Mouse (Mus musculus) bone marrow, adult 2 months (tissue): Measurements from ENCODE around the gene Timmdc1. TPM values are rescaled to one million over a fixed set of nuclear protein-coding genes. Genes with fewer than 3 reads are reported as not detected.

Experiments
- H3K27ac ChIP-seq: fragments of 200-500 bp; 2 replicates; pipeline ENCODE4 v1.5.1; 2012; ENCODE audit warnings: low read depth, mild to moderate bottlenecking, control low read depth, inconsistent platforms, low read length; ENCODE audit not compliant: control insufficient read depth, poor library complexity, insufficient read depth
- H3K4me1 ChIP-seq: fragments of 200-500 bp; 2 replicates; pipeline ENCODE4 v1.6.1; 2011; ENCODE audit warnings: low read length; ENCODE audit not compliant: control insufficient read depth, insufficient read depth
- H3K4me3 ChIP-seq: fragments of 200-500 bp; replicated peaks from 2 replicates; pipeline ENCODE3; 2011; ENCODE audit warnings: mild to moderate bottlenecking, low read depth, low read length, control low read depth; ENCODE audit not compliant: control insufficient read depth
- CTCF ChIP-seq: fragments of 200-500 bp; IDR thresholded peaks from 2 replicates; pipeline ENCODE4 v1.5.1; 2011; ENCODE audit warnings: low read length, control low read depth; ENCODE audit not compliant: control insufficient read depth, insufficient read depth
- POLR2A ChIP-seq: fragments of 200-500 bp; IDR thresholded peaks from 2 replicates; pipeline ENCODE4 v1.6.1; 2011; ENCODE audit warnings: low read depth, mild to moderate bottlenecking, control low read depth, low read length, borderline replicate concordance; ENCODE audit not compliant: control insufficient read depth
- WGBS: fragments of 180-500 bp; shearing (Covaris S2); methylation state at CpG from one replicate; pipeline ENCODE4 v1.1.7; 2018; 5-methylcytosine and 5-hydroxymethylcytosine counted together
- polyA plus RNA-seq: library from polyadenylated mRNA; stranded (reverse); fragments of >200 nt; gene quantifications from 2 replicates; pipeline ENCODE4 v1.2.4, GENCODE M21; 2011; ENCODE audit warnings: low replicate concordance; ENCODE audit not compliant: missing spikeins, insufficient read depth, insufficient read length

Gene Timmdc1
- polyA plus RNA-seq, 1 experiment = 9.8 TPM

DNA sequence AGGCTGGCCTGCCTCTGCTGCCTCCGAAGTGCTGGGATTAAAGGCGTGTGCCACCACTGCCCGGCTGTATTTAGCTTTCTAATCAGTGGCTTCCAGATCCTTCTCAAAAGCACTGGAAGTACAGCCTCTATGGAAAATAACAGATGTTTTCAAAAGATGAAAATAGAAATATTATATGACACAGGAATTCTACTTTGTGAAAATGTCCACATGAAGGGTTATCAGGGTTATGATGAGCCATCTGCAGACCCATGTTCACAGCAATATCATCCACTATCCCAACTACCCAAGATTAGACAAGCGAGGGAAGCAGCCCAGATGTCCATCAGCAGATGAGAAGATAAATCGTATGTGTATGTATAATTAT is 50.0 kb downstream of the Timmdc1 start:
- TF ChIP-seq CTCF (no peak), POLR2A (no peak)
- H3K4me1 ChIP-seq = peaks cover 3% of the 10 kb centered on the region; the same call in 1 of the 2 replicates
- no peak overlapping the region for H3K4me3 ChIP-seq
- H3K27ac ChIP-seq = no peak overlapping the region
- WGBS = 68% methylated on average over 5 of the region's 5 CpGs

- WGBS = 71% methylated on average over 11 of the region's 11 CpGs
- H3K4me1 ChIP-seq = peaks cover 3% of the 10 kb centered on the region; the same call in 1 of the 2 replicates
- TF ChIP-seq POLR2A (no peak), CTCF (no peak)
- no peak overlapping the region for H3K27ac ChIP-seq
- H3K4me3 ChIP-seq = no peak overlapping the region
Observed at GRCm38 (mm10) chr16:38471697-38472506, 50.6 kb downstream of the Timmdc1 start.

DNA sequence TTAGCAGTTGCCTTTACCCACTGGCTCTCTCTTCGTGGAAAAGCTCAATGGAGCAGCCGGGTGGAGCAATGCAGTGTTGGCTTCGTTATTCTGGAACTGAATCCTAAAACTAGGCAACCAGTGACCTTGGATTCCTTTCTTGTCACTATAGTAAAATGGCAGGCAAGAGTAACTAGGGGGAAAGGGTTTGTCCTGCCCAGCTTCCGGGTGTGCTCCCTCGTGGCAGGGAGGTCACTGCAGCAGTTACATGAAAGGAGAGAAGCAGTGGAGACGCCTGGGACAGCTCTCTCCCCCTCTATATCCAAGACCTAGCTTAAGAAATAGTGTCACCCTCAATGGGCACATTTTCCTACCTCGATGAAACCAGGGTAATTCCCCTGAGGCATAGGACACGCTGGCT is 53.0 kb downstream of the Timmdc1 start:
- Histone ChIP-seq H3K27ac (no peak overlapping the region), H3K4me1 (peaks cover 1% of the 10 kb centered on the region; the same call in 1 of the 2 replicates), H3K4me3 (no peak overlapping the region)
- TF ChIP-seq CTCF (no peak), POLR2A (no peak)
- 80% methylated on average over 8 of the region's 8 CpGs for WGBS

DNA sequence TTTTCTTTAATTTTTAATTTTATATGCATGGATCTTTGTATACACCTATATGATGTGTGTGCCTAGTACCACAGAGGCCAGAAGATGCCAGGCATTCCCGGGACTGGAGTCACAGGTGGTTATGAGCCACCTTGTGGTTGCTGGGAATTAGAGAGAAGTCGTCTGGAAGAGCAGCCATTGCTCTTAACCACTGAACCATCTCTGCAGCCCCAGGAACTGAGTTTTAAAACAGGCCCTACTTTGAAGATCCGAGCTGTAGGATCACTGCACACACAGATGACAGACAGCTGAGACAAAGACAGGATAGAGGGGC is 53.8 kb downstream of the Timmdc1 start:
- no peak overlapping the region for H3K27ac ChIP-seq
- H3K4me3 ChIP-seq = no peak overlapping the region
- peaks cover 1% of the 10 kb centered on the region; the same call in 1 of the 2 replicates for H3K4me1 ChIP-seq
- WGBS = 26% methylated on average over 3 of the region's 3 CpGs
- no peak for TF ChIP-seq CTCF
- no peak for TF ChIP-seq POLR2A

- 46% methylated on average over 8 of the region's 8 CpGs for WGBS
- Histone ChIP-seq H3K27ac (no peak overlapping the region), H3K4me1 (peaks cover 1% of the 10 kb centered on the region; the same call in 1 of the 2 replicates), H3K4me3 (no peak overlapping the region)
- TF ChIP-seq CTCF (no peak), POLR2A (no peak)
Observed at GRCm38 (mm10) chr16:38467917-38468705, 54.4 kb downstream of the Timmdc1 start.

DNA sequence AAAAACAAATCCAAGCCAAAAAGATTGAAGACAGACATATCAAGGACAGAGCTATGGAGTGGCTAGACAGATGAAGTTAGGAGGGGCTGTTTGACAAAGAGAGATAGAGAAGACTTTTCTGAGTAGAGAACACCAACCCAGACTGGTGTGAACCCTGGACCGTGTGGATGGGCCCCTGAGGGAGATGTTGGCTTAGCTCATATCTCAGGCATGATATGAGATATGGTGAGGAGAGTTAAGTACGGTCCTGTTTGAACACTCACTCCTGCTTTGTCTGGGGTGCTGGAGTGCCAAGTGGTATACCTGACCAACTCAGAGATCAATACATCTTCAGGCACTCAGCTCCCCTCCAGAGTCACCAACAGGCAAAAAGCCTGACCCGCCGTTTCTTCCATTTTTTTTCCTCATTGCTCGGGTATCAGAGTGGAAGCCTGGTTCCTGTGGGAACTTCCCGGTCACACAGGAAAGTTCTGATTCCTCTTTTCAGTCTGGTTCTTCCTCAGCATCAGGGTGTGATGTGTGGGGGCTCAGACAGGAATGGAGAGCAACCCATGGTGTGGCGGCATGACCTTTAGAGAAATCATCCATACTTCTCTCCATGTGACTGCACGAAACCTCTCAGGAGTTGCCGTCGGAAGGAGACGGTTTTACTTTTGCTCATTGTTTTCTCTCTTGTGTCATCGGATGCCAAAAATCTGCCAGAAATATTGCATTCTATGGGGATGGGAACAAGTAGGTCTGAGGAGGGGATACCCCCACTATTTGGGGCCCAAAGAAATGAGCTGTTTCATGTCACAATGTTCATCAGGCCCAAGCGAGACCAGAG is 55.2 kb downstream of the Timmdc1 start:
- H3K4me1 ChIP-seq = peaks cover 1% of the 10 kb centered on the region; the same call in 1 of the 2 replicates
- 77% methylated on average over 13 of the region's 13 CpGs for WGBS

DNA sequence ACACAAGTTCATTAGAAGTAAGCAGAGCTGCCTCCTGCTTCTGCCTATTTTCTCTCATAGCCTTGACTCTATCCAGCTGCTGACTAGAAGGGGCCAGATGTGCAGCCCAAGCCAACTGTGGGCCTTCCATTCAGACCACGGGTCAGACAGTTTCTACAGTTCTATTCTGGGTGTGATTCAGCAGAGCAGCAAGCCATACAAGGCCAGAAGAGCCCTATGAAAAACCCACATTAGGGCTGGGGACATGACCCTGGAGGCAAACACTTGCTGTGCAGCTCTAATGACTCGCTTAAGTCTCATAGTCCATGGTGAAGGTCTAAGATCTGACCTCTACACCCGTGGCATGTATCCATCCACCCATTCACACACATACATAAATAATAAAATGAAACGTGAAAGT is 56.4 kb downstream of the Timmdc1 start:
- TF ChIP-seq POLR2A (no peak), CTCF (no peak)
- 74% methylated on average over 4 of the region's 4 CpGs for WGBS
- no peak overlapping the region for H3K27ac ChIP-seq
- H3K4me3 ChIP-seq = no peak overlapping the region
- peaks cover 2% of the 10 kb centered on the region; the same call in 1 of the 2 replicates for H3K4me1 ChIP-seq

More for the DNA sequence above, 55.2 kb downstream of the Timmdc1 start:
- Histone ChIP-seq H3K27ac (no peak overlapping the region), H3K4me3 (no peak overlapping the region)
- TF ChIP-seq POLR2A = no peak
- TF ChIP-seq CTCF = no peak
